Mouse (Mus musculus): Measurements from ENCODE around the gene Eln.

The Eln gene

GRCm38 (mm10) chr5:134678827-134679546 is 68.1 kb downstream of the Eln start:
- no peak for DNase-seq

GRCm38 (mm10) chr5:134678031-134678430 is 69.1 kb downstream of the Eln start:
- DNase-seq, result peak in 1 of 2 experiments; percentile 10

GRCm38 (mm10) chr5:134677491-134677890 is 69.6 kb downstream of the Eln start:
- DNase-seq, result no peak

GRCm38 (mm10) chr5:134675956-134676759 is 71.0 kb downstream of the Eln start:
- peak; percentile 28 to 53 for DNase-seq

GRCm38 (mm10) chr5:134674977-134675376 is 72.1 kb downstream of the Eln start:
- no peak for DNase-seq

- no peak for DNase-seq
Measured at GRCm38 (mm10) chr5:134672611-134673010, 74.5 kb downstream of the Eln start.

- DNase-seq, result no peak
Measured at GRCm38 (mm10) chr5:134672198-134672516, 75.0 kb downstream of the Eln start.

GRCm38 (mm10) chr5:134671335-134672197 is 75.6 kb downstream of the Eln start:
- no peak for DNase-seq

GRCm38 (mm10) chr5:134669001-134669708 is 78.0 kb downstream of the Eln start:
- DNase-seq, result no peak

- DNase-seq, result no peak
Measured at GRCm38 (mm10) chr5:134668495-134668894, 78.6 kb downstream of the Eln start.

- no peak for DNase-seq
Measured at GRCm38 (mm10) chr5:134656708-134657107, 90.4 kb downstream of the Eln start.
